Mouse (Mus musculus) brain, adult 2 months (tissue): ENCODE data around the gene Agxt2.

ENCODE experiments used
- DNase-seq: peaks from one replicate; pipeline ENCODE4 v3.0.0; 2011; ENCODE audit warnings: low read depth, low spot score

The Agxt2 gene

DNA sequence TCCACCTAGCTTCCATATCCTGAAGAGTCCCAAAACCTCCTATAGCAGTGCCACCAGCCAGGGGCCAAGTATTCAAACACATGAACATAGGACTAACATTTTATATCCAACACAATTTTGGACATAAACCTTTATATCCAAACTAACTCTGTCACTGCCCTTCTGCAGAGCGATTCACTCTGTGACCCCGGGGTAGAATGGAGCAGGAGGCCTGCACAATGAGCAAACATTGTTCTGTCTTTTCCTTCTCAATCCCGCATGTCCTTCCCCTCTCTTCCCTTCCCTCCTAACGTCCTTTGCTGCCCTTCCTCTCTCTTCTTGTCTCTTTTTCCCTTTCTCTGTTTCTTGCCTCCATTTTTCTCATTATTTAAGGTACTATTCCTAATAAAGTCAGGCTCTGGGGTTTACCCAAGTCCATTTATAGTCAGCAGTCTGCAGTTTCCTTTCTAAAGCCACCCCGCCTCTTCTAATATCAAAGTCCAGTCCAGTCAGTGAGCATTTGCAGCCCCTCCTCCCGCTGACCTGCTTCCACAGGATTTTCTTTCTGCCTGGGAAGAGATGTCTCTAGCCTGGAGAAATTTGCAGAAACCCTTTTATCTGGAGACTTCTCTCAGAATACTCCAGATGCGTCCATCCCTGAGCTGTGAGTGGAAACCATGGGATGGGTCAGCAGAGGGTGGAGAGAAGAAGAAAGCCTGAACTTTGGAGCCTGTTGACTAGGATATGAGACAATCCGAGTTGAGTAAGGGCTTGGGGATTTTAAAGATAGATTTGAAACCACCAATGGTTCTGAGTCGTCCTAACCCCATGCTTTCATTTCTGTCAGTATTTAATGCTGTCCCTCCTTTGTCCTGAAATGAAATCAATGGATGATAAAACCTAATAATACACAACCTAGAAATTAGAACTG lies at the start of gene Agxt2:
TSS of gene Agxt2 (plus strand) at position 494 of the 910 bp plus-strand sequence.
- no peak for DNase-seq

GRCm38 (mm10) chr15:10311826-10312225 lies 46.5 kb upstream of the Agxt2 start:
- DNase-seq, result no peak

DNA sequence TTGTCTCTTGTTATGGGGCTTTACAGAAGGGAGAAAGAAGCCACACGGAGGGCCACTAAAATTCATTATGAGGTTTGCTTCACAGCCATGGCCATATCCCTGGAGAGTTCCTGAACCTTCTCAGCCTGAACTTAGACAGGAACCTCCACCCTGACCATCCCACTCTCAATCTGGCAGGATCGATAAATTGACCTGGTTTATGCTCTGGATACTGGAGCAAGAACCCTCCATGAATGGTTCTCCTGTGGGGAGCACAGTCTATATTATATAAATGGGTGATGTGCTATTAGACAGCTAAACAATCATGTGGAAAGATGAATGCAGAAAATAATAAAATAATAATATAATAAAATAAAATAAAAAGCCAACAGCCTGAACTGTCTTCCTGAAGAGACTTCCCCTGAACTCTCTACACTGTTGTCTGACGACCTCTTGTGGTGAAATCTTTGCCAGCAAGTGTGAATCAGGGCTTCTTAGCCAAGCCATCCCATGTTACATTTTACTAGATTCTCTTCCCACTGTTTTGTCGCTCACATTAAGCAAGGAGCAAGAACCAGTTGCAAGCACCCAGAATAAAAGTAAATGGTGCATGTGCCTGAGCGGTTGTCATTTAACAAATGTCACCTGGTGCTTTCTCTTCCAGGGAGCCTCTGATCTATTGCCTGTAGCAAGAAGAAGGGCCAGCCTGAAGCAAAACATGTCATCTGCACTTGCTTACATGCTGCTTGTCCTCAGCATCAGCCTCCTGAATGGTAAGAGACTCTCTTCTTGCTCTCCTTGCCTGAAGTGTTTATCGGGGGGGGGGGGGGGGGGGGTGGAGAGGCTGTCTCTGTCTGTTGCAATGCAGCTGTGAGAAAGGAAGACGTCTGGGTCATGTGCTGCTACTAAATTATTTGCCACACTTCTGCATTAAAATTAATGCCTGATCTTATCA lies 44.5 kb upstream of the Agxt2 start:
- peak; percentile 81 for DNase-seq

- no peak for DNase-seq
Observed at GRCm38 (mm10) chr15:10325080-10325479, 33.3 kb upstream of the Agxt2 start, which contains the start of gene Gm21973. Gene Gm21973, plus strand, starts transcription at chr15:10325380.

GRCm38 (mm10) chr15:10330626-10331025 lies 27.7 kb upstream of the Agxt2 start:
- no peak for DNase-seq

GRCm38 (mm10) chr15:10332566-10332965 lies 25.8 kb upstream of the Agxt2 start:
- DNase-seq, result no peak

DNA sequence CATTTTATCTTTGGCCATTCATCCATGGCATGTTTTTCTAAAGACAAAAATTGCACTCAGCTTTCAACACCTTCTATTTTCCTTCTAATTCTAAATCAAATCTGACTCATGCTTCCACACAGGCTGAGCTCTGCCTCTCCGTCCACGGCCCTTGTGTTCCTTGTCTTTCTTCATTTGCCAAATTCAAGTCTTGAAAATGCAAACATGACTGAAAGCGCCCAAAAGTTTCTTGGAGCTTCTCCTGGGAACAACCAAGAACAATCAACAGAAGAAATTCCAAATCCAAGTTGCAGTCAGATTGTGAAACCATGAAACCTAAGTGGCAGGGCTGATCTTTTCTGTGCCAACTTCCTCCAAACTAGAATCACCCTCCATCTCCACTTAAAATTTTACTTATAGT lies 19.7 kb upstream of the Agxt2 start:
- peak; percentile 15 for DNase-seq

DNA sequence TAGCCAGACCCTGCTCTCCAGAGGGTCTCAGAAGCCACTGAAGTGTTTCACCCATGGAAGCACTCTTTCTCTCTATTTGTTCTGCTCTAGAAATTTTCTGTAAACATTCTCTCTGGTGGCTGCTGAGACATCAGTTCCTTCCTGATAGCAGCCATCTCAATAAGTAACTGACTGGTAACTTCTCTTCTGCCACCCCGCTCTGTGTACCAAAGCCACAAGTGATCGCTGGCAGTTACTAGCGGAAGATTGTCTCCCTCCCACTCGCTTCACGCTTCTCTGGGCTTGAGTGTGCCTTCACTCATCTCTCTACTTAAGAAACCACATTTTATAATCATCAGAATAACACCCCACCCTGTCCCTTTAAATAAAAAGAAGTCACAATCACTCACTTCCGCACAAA lies 11.3 kb upstream of the Agxt2 start:
- DNase-seq, result no peak

- DNase-seq, result no peak
Observed at GRCm38 (mm10) chr15:10366331-10366730, 8.0 kb downstream of the Agxt2 start.

DNA sequence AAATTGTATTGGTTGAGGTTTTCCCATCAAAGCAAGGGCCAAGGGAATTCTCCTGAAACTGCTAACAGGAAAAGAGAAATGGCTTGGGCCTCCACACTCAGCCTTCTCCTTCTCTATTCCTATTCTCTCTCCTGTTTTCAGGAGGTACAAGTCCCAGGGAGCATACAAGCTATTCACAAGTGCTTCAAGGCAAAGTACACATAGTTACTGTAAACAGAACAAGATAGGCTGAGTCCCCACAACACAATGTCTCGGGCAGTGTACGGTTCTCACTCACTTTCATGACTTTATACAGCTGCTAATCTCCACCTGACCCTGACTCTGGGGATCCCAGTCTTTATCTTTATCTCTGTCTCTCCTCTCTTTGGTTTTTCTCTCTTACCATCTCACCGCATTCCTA lies 17.1 kb downstream of the Agxt2 start:
- no peak for DNase-seq

DNA sequence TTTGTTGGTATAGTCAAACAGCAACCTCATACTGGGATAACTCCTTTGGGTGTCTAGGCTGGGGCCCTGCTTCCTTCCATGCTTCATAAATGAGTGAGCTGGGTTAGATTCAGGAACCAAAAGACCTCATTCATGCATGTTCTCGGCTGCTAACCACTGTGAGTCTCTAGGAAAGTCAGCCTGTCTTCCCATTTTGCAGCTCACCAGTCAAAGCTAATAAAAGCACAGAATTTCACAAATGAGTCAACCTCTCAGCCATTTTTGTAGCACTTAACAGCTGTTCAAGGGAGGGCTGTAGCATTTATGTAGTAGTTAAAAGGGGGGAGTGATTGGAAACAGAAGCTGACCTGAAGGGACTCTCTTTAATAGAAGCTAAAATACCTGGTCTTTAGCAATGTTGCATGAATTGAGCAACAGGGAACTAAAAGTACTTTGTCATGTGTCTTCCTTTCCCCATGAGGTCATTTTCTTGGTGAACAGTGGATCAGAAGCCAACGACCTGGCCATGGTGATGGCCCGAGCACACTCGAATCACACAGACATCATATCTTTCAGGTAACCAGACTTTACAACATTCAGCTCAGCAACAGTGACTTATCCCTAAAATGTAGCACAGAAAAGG lies 20.1 kb downstream of the Agxt2 start:
- peak; percentile 61 for DNase-seq

GRCm38 (mm10) chr15:10379757-10380458 lies 21.6 kb downstream of the Agxt2 start:
- no peak for DNase-seq

DNA sequence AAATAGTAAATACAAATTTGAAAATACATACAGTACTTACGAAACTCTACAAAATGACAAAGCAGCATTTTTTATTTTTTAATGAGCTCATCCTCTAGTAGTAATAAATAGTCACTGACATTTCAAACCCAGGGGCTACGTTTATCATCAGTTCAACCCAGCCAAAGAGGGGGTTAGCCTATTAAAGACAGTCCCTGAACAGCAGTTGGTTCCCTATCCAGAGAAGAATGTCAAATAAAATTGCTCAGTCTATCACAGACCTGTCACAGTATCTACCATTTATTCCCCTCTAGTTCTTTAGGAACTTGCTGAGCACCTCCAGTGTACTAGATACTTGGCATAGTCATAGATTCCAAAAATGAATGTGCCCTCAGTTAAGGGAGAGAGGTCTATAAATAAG lies 28.9 kb downstream of the Agxt2 start:
- DNase-seq, result no peak

- no peak for DNase-seq
Observed at GRCm38 (mm10) chr15:10399795-10400194, 41.5 kb downstream of the Agxt2 start.

GRCm38 (mm10) chr15:10400415-10400814 lies 42.1 kb downstream of the Agxt2 start:
- DNase-seq, result peak; percentile 64

- DNase-seq, result no peak
Observed at GRCm38 (mm10) chr15:10409842-10410241, 51.5 kb downstream of the Agxt2 start.

GRCm38 (mm10) chr15:10410881-10411280 lies 52.5 kb downstream of the Agxt2 start:
- peak; percentile 82 for DNase-seq

- peak; percentile 75 for DNase-seq
Observed at GRCm38 (mm10) chr15:10413656-10414055, 55.3 kb downstream of the Agxt2 start.

DNA sequence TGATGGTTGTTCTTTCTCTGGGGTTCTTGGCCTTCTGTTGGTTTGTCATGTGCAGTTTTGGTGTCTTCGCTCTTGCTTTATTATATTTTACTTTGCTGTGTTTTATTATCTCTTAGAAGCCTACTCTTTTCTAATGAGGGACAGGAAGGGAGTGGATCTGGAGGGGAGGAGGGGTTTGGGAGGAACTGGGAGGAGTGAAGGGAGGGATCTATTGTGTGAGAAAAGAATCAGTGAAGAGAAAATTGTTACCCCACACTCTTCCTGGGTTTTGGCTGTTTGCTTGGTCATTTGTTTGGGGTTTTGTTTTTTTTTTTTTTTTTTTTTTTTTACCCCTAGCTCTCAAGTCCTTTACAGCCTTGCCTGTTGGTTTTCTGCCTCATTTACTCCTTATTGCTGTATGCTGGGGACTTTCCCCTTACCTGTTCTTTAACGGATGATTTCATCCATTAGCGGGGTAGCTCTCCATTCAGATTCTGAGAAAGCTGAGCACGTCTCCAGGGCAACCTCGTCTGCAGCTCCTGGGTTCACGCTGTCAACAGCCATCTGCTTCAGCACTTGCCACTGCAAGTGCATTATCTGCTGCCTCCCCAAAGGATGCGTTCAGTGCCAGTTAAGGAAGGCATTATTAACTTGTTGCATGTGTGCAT lies 62.9 kb downstream of the Agxt2 start:
- peak; percentile 30 for DNase-seq

- DNase-seq, result no peak
Observed at GRCm38 (mm10) chr15:10421785-10422144, 63.4 kb downstream of the Agxt2 start.

DNA sequence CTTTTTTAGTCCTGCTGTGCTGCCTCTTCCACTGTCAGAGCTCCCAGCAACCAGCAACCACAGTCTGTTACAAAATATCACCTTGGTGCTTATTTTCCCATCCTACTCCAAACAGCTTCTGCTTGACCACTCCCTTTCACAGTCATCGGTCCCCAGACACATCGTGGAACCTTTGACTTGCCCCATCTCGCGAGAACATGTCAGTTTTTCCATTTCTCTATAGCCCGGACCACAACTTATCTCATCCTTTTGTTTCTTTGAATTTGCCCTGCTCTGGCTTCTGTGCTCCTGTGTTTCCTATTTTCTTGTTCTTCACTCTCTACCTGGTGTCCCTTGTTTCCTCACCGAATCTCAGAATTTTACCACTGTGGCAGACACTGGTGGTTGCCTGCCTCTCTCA lies 67.8 kb downstream of the Agxt2 start:
- no peak for DNase-seq
